In genomic region chr10:19040147-19040546, GRCm38 (mm10) we compare ENCODE assay signal across 7 mouse cellular contexts.
"Had no signal": no experiment of that assay in that cellular context is flagged by ENCODE, and none has a peak within 500 bp of the region (broad histone marks: within the 10 kb centered on the region; RNA-seq: fewer than 3 reads in every experiment).

No protein-coding gene starts in this region.

- DNase-seq: lung, adult 2 months; lung, postnatal 14 days; lung, postnatal 36 days; right cerebral cortex, postnatal 14 days; thymus, adult 2 months; thymus, postnatal 25 days; thymus, postnatal 4 days had no signal
